Mouse (Mus musculus): ENCODE results near the gene Lrmp. TPM values are rescaled to one million over a fixed set of nuclear protein-coding genes. Genes with fewer than 3 reads are reported as not detected.
"Not testable (repeated sequence)": the region's sequence is repeated elsewhere in the genome, so short reads cannot be mapped to it uniquely, and the experiment has no call there.

The Lrmp gene
- polyA plus RNA-seq, 1 experiment: 7.9 TPM

GRCm38 (mm10) chr6:145104241-145104939 lies 11.1 kb upstream of the Lrmp start:
- DNase-seq (ENCODE audit: low spot score): no peak

GRCm38 (mm10) chr6:145105439-145105838 lies 10.0 kb upstream of the Lrmp start:
- no peak for DNase-seq (ENCODE audit: low spot score)

GRCm38 (mm10) chr6:145106163-145106842 lies 9.2 kb upstream of the Lrmp start:
- DNase-seq (ENCODE audit: low spot score): no peak

- no peak for DNase-seq (ENCODE audit: low spot score)
Measured at GRCm38 (mm10) chr6:145110786-145111185, 4.7 kb upstream of the Lrmp start.

GRCm38 (mm10) chr6:145112865-145113264 lies 2.6 kb upstream of the Lrmp start:
- no peak for DNase-seq (ENCODE audit: low spot score)

GRCm38 (mm10) chr6:145114561-145114960 lies 892 bp upstream of the Lrmp start:
- no peak for DNase-seq (ENCODE audit: low spot score)

- no peak for DNase-seq (ENCODE audit: low spot score)
Measured at GRCm38 (mm10) chr6:145116098-145116672, 732 bp downstream of the Lrmp start.

- no peak for DNase-seq (ENCODE audit: low spot score)
Measured at GRCm38 (mm10) chr6:145120086-145120485, 4.6 kb downstream of the Lrmp start.

- DNase-seq (ENCODE audit: low spot score): no peak
Measured at GRCm38 (mm10) chr6:145120787-145121589, 5.5 kb downstream of the Lrmp start.

- no peak for DNase-seq (ENCODE audit: low spot score)
Measured at GRCm38 (mm10) chr6:145121590-145122420, 6.4 kb downstream of the Lrmp start.

- no peak for DNase-seq (ENCODE audit: low spot score)
Measured at GRCm38 (mm10) chr6:145122423-145123059, 7.1 kb downstream of the Lrmp start.

- DNase-seq (ENCODE audit: low spot score): no peak
Measured at GRCm38 (mm10) chr6:145123136-145124060, 7.9 kb downstream of the Lrmp start.

- DNase-seq (ENCODE audit: low spot score): no peak
Measured at GRCm38 (mm10) chr6:145124621-145125020, 9.2 kb downstream of the Lrmp start.

- no peak for DNase-seq (ENCODE audit: low spot score)
Measured at GRCm38 (mm10) chr6:145125591-145126113, 10.2 kb downstream of the Lrmp start.

GRCm38 (mm10) chr6:145127652-145128051 lies 12.2 kb downstream of the Lrmp start:
- no peak for DNase-seq (ENCODE audit: low spot score)

GRCm38 (mm10) chr6:145129563-145129962 lies 14.1 kb downstream of the Lrmp start:
- no peak for DNase-seq (ENCODE audit: low spot score)

GRCm38 (mm10) chr6:145131991-145132390 lies 16.5 kb downstream of the Lrmp start:
- no peak for DNase-seq (ENCODE audit: low spot score)

- not testable (repeated sequence) for DNase-seq (ENCODE audit: low spot score)
Measured at GRCm38 (mm10) chr6:145132969-145133368, 17.5 kb downstream of the Lrmp start.

- no peak for DNase-seq (ENCODE audit: low spot score)
Measured at GRCm38 (mm10) chr6:145135295-145135694, 19.8 kb downstream of the Lrmp start.
